Mouse (Mus musculus) forebrain, embryonic 16.5 days (tissue): ENCODE results near the gene Thbs4. TPM values are rescaled to one million over a fixed set of nuclear protein-coding genes. Genes with fewer than 3 reads are reported as not detected.

Experiments
- ATAC-seq: fragments of 200-750 bp; cut with Nextera tagmentation; 2 replicates; pipeline ENCODE4 v1.8.0; 2017; ENCODE audit warnings: mild to moderate bottlenecking, moderate library complexity
- H3K27ac ChIP-seq: fragments of 300-500 bp; sonication (generic); 2 replicates; pipeline ENCODE4 v1.5.1; 2014; ENCODE audit warnings: low read length, control low read depth
- H3K27me3 ChIP-seq: fragments of 300-500 bp; sonication (generic); replicated peaks from 2 replicates; pipeline ENCODE4 v1.6.1; 2014; ENCODE audit warnings: low read length; ENCODE audit not compliant: control insufficient read depth, insufficient read depth
- H3K36me3 ChIP-seq: fragments of 300-500 bp; sonication (generic); 2 replicates; pipeline ENCODE4 v1.6.1; 2014; ENCODE audit not compliant: control insufficient read depth, insufficient read depth
- H3K4me1 ChIP-seq: fragments of 300-500 bp; sonication (generic); replicated peaks from 2 replicates; pipeline ENCODE4 v1.6.1; 2014; ENCODE audit warnings: low read length; ENCODE audit not compliant: control insufficient read depth, insufficient read depth
- H3K4me2 ChIP-seq: fragments of 300-500 bp; sonication (generic); 2 replicates; pipeline ENCODE4 v1.6.1; 2014; ENCODE audit warnings: mild to moderate bottlenecking, low read length, control low read depth
- H3K4me3 ChIP-seq: fragments of 300-500 bp; sonication (generic); replicated peaks from 2 replicates; pipeline ENCODE4 v1.5.1; 2014; ENCODE audit warnings: mild to moderate bottlenecking, low read length, control low read depth
- H3K9ac ChIP-seq: fragments of 300-500 bp; sonication (generic); replicated peaks from 2 replicates; pipeline ENCODE4 v1.6.1; 2014; ENCODE audit warnings: low read depth, low read length, control low read depth
- H3K9me3 ChIP-seq: fragments of 300-500 bp; sonication (generic); 2 replicates; pipeline ENCODE4 v1.6.1; 2016; ENCODE audit warnings: low read length; ENCODE audit not compliant: control insufficient read depth
- WGBS: fragments of 180-500 bp; shearing (Covaris S2); extraction: QIAGEN DNeasy Blood & Tissue Kit; methylation state at CpG from one replicate; pipeline ENCODE4 v1.1.7; 2014; 5-methylcytosine and 5-hydroxymethylcytosine counted together
- polyA plus RNA-seq: library from polyadenylated mRNA; unstranded; fragments of >200 nt; fragmentation: Nextera tagmentation; extraction: Ambion mirVana; gene quantifications from 2 replicates; pipeline ENCODE4 v1.2.1, GENCODE M21; 2015

Thbs4 gene
- polyA plus RNA-seq, 1 experiment from 2014 or later: 0.86 TPM

- H3K9ac ChIP-seq: no peak overlapping the region
These were observed 42.7 kb downstream of the Thbs4 start for GRCm38 (mm10) chr13:92751726-92752565.

GRCm38 (mm10) chr13:92750976-92751518 lies 43.6 kb downstream of the Thbs4 start:
- peak overlapping the region; percentile 24; the same call in 1 of the 2 replicates for H3K27ac ChIP-seq
- H3K36me3 ChIP-seq: no peaks in the 10 kb centered on the region
- no peak overlapping the region for H3K9ac ChIP-seq

More at GRCm38 (mm10) chr13:92751726-92752565, 42.7 kb downstream of the Thbs4 start:
- Histone ChIP-seq H3K4me3 (no peak overlapping the region), H3K9me3 (no peaks in the 10 kb centered on the region), H3K4me2 (0 out of 2 replicates have a peak overlapping the region, but pooled peaks have one; percentile 18), H3K27me3 (no peaks in the 10 kb centered on the region), H3K27ac (peak overlapping the region; percentile 71), H3K36me3 (no peaks in the 10 kb centered on the region), H3K4me1 (peaks cover 11% of the 10 kb centered on the region; the same call in 1 of the 2 replicates)
- ATAC-seq: peak; percentile 89
- 28% methylated on average over 21 of the region's 21 CpGs for WGBS

GRCm38 (mm10) chr13:92743337-92743736 lies 51.3 kb downstream of the Thbs4 start:
- Histone ChIP-seq H3K4me1 (no peaks in the 10 kb centered on the region), H3K36me3 (no peaks in the 10 kb centered on the region), H3K9ac (no peak overlapping the region), H3K9me3 (no peaks in the 10 kb centered on the region), H3K27me3 (no peaks in the 10 kb centered on the region), H3K4me3 (no peak overlapping the region), H3K27ac (no peak overlapping the region), H3K4me2 (no peak overlapping the region)
- 84% methylated on average over 5 of the region's 5 CpGs for WGBS
- no peak for ATAC-seq

More at GRCm38 (mm10) chr13:92750976-92751518, 43.6 kb downstream of the Thbs4 start:
- no peaks in the 10 kb centered on the region for H3K9me3 ChIP-seq
- 13% methylated on average over 7 of the region's 7 CpGs for WGBS
- H3K4me1 ChIP-seq: peaks cover 11% of the 10 kb centered on the region; the same call in 1 of the 2 replicates
- peak overlapping the region; percentile 44 for H3K4me2 ChIP-seq
- peak; percentile 71 for ATAC-seq
- no peak overlapping the region for H3K4me3 ChIP-seq
- no peaks in the 10 kb centered on the region for H3K27me3 ChIP-seq

GRCm38 (mm10) chr13:92742886-92743285 lies 51.7 kb downstream of the Thbs4 start:
- H3K4me3 ChIP-seq: no peak overlapping the region
- no peaks in the 10 kb centered on the region for H3K36me3 ChIP-seq
- WGBS: 96% methylated on average over 4 of the region's 4 CpGs
- no peak overlapping the region for H3K4me2 ChIP-seq
- no peak for ATAC-seq
- no peak overlapping the region for H3K27ac ChIP-seq
- H3K4me1 ChIP-seq: no peaks in the 10 kb centered on the region
- H3K9me3 ChIP-seq: no peaks in the 10 kb centered on the region
- H3K9ac ChIP-seq: no peak overlapping the region
- no peaks in the 10 kb centered on the region for H3K27me3 ChIP-seq

- Histone ChIP-seq H3K9me3 (no peaks in the 10 kb centered on the region), H3K4me3 (no peak overlapping the region), H3K4me1 (peaks cover 11% of the 10 kb centered on the region), H3K27me3 (no peaks in the 10 kb centered on the region), H3K36me3 (no peaks in the 10 kb centered on the region), H3K27ac (no peak overlapping the region), H3K4me2 (no peak overlapping the region), H3K9ac (no peak overlapping the region)
- peak; percentile 62 for ATAC-seq
- 19% methylated on average over 2 of the region's 2 CpGs for WGBS
These were observed 53.8 kb downstream of the Thbs4 start for GRCm38 (mm10) chr13:92740671-92741270.

- H3K36me3 ChIP-seq: no peaks in the 10 kb centered on the region
- no peaks in the 10 kb centered on the region for H3K27me3 ChIP-seq
- H3K9ac ChIP-seq: no peak overlapping the region
- H3K9me3 ChIP-seq: no peaks in the 10 kb centered on the region
- H3K4me2 ChIP-seq: no peak overlapping the region
- no peak for ATAC-seq
- WGBS: 85% methylated on average over 3 of the region's 3 CpGs
- H3K4me1 ChIP-seq: peaks cover 14% of the 10 kb centered on the region
- no peak overlapping the region for H3K4me3 ChIP-seq
- H3K27ac ChIP-seq: no peak overlapping the region
These were observed 54.8 kb downstream of the Thbs4 start for GRCm38 (mm10) chr13:92739858-92740257.

- Histone ChIP-seq H3K4me1 (peaks cover 16% of the 10 kb centered on the region), H3K27me3 (no peaks in the 10 kb centered on the region), H3K27ac (no peak overlapping the region), H3K4me2 (no peak overlapping the region), H3K9me3 (no peaks in the 10 kb centered on the region), H3K36me3 (no peaks in the 10 kb centered on the region), H3K4me3 (no peak overlapping the region), H3K9ac (no peak overlapping the region)
- whole genome bisulfite sequencing: 79% methylated on average over 3 of the region's 3 CpGs
- ATAC-seq: no peak
These were observed 55.8 kb downstream of the Thbs4 start for GRCm38 (mm10) chr13:92738821-92739220.

- peaks cover 33% of the 10 kb centered on the region for H3K4me1 ChIP-seq
- no peaks in the 10 kb centered on the region for H3K36me3 ChIP-seq
- no peak overlapping the region for H3K9ac ChIP-seq
- no peak overlapping the region for H3K4me3 ChIP-seq
- ATAC-seq: peak; percentile 73
- no peaks in the 10 kb centered on the region for H3K9me3 ChIP-seq
- no peak overlapping the region for H3K4me2 ChIP-seq
- H3K27me3 ChIP-seq: no peaks in the 10 kb centered on the region
- peak overlapping the region; percentile 80 for H3K27ac ChIP-seq
- WGBS: 27% methylated on average over 11 of the region's 11 CpGs
These were observed 57.9 kb downstream of the Thbs4 start for GRCm38 (mm10) chr13:92736516-92737300.
